Mouse (Mus musculus): Measurements from ENCODE around the gene Ak5.

- TF ChIP-seq CTCF (IDR thresholded peaks at IDR 0.05; ENCODE audit: control insufficient read depth, insufficient read depth, insufficient replicate concordance, low read depth, low read length) (no peak), POLR2A (IDR thresholded peaks at IDR 0.05; ENCODE audit: control insufficient read depth, low read depth, low read length) (no peak)
Measured at GRCm38 (mm10) chr3:152498968-152499696, 169.0 kb downstream of the Ak5 start.

Measured in testis, adult 2 months (tissue).